Mouse (Mus musculus): ENCODE measurements around the gene Rnps1.
"Not testable (repeated sequence)": the region's sequence is repeated elsewhere in the genome, so short reads cannot be mapped to it uniquely, and the experiment has no call there.

Rnps1 gene

DNA sequence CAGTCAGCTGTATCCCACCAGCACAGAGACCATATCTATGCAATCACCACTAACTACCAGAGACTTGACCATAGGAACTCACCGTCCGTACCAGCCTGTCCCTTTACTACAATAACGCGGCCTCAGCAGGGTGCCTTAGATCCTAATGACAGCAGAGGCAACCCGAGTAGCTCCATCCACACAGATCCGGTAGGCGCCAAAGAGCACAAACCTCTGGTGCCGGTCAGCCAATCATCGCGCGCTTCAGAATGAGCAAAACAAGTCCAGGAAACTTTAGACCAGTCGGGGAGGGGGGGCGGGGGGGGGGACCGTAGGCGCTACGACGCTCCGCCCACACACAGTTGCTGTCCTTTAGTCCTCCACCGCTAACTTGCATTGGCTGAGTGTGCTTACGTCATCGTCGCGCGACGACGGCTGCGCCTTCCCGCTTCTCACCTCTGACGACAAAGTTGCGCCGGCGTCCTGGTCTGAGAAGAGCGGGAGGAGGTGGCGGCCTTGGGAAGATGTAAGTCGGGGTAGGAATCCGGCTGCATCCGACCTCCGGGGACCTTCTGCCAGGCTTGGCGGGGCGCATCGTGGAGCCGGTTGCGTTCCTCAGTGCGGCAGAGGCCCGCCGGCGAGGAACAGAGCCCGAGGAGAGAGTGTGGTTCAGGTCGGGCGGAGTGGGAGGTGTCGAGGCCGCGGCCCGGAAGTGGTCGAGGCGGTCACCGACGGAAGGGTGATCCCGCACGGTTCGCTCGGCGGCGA lies at the start of gene Rnps1:
Gene Rnps1 (plus strand): TSS at position 336 of the 747 bp plus-strand sequence.
- DNase-seq: peak; percentile 90 to 92

DNA sequence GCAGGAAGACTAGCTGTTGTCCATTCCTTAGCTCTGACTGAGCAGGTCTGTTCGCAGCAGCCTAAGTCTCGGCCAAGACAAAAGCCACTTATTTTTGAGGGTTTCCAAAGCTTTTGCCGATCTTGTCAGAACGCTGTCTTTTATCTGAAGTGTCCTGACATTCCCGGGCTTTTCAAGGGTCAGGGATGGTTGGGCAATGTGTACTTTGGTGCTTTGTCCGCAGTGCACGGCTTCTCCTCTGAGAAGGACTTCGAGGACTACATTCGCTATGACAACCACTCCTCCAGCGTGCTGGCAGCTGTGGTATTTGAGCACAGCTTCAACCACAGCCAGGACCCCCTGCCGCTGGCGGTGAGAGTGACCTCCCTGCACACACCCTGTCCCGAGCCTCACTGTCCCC lies 48.5 kb upstream of the Rnps1 start:
- peak; percentile 39 to 44 for DNase-seq

DNA sequence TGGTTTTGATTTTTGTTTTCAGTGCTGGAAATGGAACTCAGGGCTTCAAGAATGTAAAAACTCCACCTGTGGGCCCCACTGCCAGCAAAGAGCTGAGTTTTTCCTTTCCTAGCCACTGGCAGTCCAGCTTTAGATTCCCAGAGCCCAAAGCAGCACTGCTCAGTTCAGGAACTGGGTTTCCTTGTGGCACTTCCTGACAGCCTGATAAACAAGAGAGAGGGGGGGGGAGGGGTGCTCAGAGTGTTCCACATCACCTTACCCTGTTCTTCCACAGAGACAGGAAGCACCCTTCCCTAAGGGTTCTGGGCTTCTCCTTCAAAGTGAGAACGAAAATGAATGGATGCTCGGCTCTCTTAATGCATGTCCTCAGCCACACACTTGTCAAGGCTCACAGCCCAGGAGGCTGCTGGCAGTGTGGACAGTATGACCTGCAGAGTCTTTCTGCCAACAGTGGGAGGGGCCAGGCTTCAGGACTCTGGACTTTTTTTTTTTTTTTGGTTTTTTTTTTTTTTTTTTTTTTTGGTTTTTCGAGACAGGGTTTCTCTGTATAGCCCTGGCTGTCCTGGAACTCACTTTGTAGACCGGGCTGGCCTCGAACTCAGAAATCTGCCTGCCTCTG lies 39.2 kb upstream of the Rnps1 start:
- DNase-seq: peak in 1 of 2 experiments; percentile 45

GRCm38 (mm10) chr17:24375886-24376285 lies 38.5 kb upstream of the Rnps1 start:
- DNase-seq: no peak

DNA sequence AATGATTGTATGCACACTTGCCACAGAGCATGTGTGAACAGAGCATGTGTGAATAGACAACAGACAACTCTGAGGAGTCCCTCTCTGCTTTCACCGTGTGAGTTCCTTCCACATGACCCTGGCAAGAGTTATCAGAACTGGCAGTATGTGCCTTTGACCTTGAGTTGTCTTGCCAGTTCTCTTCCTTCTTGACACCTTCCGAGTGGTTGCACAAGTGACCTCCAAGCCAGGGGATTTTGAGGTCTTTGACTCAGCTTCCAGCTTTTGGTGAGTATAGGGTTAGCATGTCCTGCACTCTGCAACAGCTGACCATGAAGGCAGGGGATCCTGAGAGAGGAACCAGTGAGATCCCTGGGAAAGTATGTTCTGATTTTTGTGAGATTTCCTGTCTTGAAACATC lies 35.9 kb upstream of the Rnps1 start:
- DNase-seq: no peak

DNA sequence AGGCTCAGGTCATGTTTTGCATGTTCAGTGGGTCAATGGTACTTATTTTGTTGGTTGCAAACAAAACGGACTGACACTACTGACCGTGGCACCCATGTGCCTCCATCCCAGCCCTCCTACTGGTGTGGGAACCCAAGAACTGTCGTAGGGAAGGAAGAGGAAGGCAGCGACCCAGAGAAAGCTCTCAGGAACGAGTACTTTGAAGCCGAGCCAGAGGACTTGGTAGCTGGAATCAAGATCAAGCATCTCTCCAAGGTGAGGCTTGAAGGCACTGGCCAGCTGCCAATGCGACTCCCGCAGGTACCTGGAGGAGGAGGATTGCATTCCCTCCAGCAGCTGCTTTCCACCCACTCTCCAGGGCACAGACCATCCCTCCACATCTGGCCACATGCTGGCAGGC lies 30.6 kb upstream of the Rnps1 start:
- no peak for DNase-seq

- no peak for DNase-seq
Observed at GRCm38 (mm10) chr17:24388711-24389110, 25.7 kb upstream of the Rnps1 start.

GRCm38 (mm10) chr17:24389865-24390264 lies 24.5 kb upstream of the Rnps1 start:
- DNase-seq: peak; percentile 33 to 66

DNA sequence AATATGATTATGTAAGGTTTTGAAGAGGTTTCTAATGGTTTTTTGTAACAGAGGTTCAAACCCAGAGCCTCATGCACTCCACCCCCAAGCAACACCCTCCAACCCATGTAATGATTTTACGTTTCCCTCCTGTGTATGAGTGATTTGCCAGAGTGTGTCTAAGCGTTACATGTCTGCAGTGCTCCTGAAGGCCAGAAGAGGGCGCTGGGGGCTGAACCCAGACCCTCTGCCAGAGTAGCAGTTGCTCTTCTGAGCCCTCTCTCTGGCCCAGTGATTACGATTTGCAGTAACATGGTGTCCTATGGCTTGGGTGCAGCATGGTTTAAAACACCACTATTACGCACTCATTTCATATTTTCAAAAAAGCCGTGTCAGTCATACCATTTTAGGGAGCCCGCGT lies 23.2 kb upstream of the Rnps1 start:
- no peak for DNase-seq

GRCm38 (mm10) chr17:24393527-24393926 lies 20.8 kb upstream of the Rnps1 start:
- no peak for DNase-seq

GRCm38 (mm10) chr17:24394456-24394855 lies 19.9 kb upstream of the Rnps1 start:
- no peak for DNase-seq

DNA sequence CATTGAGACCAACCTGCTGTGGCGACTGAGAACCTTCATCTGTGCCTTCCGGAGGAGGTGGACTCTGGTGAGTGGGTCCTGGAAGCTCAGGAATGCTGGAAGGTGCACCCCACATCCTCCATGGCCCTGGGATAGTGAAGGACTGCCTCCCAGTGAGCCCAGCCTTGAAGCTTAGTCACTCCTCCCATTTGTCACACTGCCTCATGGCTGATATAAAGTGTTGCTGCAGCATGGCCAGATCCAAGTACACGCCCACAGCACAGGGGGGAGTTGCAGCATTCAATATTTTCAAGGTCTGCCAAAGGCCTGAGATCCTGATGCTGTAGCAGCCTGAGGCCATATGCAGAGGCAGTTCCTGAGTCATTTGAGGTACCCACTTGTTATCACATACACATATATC lies 12.0 kb upstream of the Rnps1 start:
- DNase-seq: no peak

GRCm38 (mm10) chr17:24407116-24407803 lies 7.1 kb upstream of the Rnps1 start:
- DNase-seq: no peak

DNA sequence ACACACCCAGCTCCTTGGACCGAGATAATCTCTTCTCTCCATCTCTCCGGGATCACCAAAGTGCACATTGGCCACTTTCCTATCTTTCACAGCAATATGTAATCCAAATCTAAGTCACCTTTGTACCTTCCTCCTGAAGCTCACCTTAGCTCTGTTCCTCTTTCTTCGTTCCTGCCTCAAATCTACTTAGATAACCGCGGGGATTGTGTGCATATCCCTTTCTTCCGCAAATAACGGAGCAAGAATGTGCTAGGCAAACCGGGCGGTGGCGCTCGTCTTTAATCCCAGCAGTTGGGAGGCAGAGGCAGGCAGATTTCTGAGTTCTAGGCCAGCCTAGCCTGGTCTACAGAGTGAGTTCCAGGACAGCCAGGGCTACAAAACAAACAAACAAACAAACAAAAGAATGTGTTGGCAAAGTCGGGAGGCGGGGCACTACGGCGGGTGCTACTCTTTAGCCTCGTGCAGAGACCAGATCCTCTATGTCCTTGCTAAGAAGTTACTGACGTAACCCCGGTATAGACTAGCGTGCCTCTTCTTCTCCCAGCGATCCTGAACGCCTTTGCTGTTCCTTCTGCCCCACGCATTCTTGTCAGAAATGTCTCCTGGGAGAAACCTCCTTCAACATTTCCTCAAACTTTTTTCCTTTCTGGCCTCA lies 681 bp upstream of the Rnps1 start:
- no peak for DNase-seq

DNA sequence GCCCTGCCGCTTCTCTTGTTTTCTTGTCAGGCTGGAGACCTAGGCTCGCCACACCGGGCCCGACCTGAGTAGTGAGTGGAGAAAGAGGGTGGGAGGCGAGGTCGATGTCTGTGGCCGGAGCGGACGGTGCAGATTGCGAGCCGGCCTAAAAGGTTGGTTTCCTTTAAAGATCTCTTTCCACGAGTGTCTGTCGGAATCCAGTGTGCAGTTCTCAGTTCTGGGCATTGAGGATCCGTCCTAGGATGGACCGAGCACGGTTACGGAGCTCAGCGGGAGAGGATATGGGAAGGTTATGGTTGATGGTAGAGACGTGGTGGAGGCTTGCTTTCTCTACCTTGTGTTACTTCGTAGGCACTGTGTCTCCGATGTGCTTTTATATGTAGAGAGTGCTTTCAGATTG lies 646 bp downstream of the Rnps1 start:
- DNase-seq: no peak

GRCm38 (mm10) chr17:24416051-24416652 lies 1.8 kb downstream of the Rnps1 start:
- DNase-seq: no peak

GRCm38 (mm10) chr17:24423114-24423513 lies 8.7 kb downstream of the Rnps1 start:
- no peak for DNase-seq

DNA sequence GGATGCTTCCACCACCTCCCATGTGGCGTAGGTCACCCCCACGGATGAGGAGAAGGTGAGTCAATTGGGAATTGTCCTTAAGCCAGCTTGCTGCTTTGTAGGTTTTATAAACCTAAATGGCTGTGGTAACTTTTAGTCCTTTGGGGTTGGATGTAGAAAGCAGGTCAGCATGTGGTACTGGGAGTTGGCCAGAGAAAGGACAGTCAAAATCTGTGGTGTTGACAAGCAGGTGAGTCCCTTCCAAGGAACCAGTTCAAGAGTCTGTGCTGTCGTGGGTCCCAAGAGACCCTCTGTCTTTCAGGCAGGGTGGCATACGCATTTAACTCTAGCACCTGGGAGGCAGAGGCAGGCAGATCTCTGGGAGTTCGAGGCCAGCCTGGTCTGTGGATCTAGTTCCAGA lies 10.1 kb downstream of the Rnps1 start:
- no peak for DNase-seq

- DNase-seq: not testable (repeated sequence)
Observed at GRCm38 (mm10) chr17:24425326-24425725, 11.0 kb downstream of the Rnps1 start.

DNA sequence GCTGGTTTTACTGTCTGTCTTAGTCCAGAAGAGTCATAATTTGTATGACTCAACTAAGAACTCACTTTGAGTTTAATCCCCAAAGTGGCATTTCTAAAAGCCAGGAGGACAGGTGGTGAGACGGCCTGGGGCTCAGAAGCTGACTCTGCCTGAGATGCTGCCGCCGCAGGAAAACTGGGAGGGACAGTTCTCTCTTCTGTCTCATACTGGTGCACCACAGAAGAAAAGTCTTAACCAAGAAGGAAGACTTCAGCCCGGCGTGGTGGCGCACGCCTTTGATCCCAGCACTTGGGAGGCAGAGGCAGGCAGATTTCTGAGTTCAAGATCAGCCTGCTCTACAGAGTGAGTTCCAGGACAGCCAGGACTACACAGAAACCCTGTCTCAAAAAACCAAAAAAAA lies 11.5 kb downstream of the Rnps1 start:
- no peak for DNase-seq

DNA sequence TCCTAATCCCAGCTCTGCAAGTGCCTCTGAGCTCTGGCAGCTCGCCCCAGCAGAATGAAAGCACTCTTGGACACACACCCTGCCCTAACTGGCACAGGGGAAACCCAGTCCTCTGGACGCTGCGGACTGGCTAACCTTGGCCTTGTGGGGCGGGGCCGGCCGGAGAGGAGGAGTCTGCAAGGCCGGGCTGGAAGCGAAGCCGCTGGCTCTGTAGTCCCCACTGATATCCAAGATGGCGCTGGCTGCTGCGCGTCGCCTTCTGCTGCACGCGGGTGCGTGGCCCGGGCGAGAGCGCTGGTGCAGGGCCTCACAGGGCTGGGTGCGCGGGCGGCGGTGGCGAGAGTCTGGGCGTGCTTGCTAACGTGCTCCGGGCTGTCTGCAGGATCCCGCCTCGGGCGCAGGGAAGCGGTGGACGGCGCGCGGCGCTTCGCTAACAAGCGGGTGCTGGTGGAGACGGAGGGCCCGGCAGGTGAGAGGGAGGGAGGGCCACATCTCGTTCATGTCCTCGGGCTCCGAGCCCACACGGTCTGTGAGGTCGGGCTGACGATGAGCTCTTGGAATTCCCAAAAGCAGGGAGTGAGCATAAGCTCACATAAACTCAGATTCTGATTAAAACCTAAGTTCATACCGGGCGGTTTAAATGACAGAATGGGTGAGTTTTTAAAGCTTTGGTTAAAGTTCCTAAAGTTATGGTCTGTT lies 12.3 kb downstream of the Rnps1 start, which contains the start of gene Eci1:
Gene Eci1 (plus strand): TSS at position 171 of the 699 bp plus-strand sequence.
- peak; percentile 97 to 99 for DNase-seq

DNA sequence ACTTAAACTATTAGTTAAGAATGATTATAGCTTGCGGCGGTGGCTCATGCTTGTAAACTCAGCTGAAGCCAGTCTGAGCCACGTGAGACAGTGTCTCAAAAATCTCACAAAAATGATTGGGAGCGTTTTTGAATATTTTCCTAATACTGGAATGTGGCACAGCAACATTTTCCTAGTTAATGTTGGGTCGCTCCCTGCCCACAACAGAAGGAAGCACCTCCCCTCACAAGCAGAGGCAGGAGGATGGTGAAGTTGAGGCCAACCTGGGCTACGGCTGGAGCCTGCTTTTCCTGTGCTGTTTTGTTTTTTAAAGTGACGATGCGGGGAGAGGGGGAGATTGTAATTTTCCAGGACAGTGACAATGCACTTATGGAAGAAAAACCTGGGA lies 12.8 kb downstream of the Rnps1 start:
- peak in 1 of 2 experiments; percentile 27 for DNase-seq
